Mouse (Mus musculus) erythroblast, adult 5-6 weeks (primary cell): Measurements from ENCODE around the gene Fitm2. TPM values are rescaled to one million over a fixed set of nuclear protein-coding genes. Genes with fewer than 3 reads are reported as not detected.
A peak's percentile ranks its signal among the peaks of the same experiment; 100 is the strongest.
"Not testable (repeated sequence)": the region's sequence is repeated elsewhere in the genome, so short reads cannot be mapped to it uniquely, and the experiment has no call there.

Source experiments
- ATAC-seq: replicated peaks from 2 replicates; pipeline ENCODE4 v1.8.0; 2016; ENCODE audit warnings: moderate number of reproducible peaks, mild to moderate bottlenecking, moderate TSS enrichment, inconsistent platforms; ENCODE audit not compliant: poor library complexity, low FRiP score, severe bottlenecking
- total RNA-seq, 2 experiments: library from RNA; stranded (forward) in 1 of 2; stranded (reverse) in 1 of 2; fragments of 150-400 nt in 1 of 2; fragments of 200-764, 138-1000 nt in 1 of 2; gene quantifications; 2 replicates each; pipeline versions ENCODE4 v1.2.3 to v1.2.4; 2015 to 2017; ENCODE audit warnings: low replicate concordance in 2 of 2

Gene Fitm2
- total RNA-seq, 2 experiments from 2014 or later: 0.77 TPM; not detected in 1

GRCm38 (mm10) chr2:163464562-163464961 lies 7.9 kb downstream of the Fitm2 start:
- no peak for ATAC-seq

- no peak for ATAC-seq
Measured at GRCm38 (mm10) chr2:163463998-163464397, 8.4 kb downstream of the Fitm2 start.

GRCm38 (mm10) chr2:163463251-163463769 lies 9.1 kb downstream of the Fitm2 start:
- ATAC-seq: no peak

DNA sequence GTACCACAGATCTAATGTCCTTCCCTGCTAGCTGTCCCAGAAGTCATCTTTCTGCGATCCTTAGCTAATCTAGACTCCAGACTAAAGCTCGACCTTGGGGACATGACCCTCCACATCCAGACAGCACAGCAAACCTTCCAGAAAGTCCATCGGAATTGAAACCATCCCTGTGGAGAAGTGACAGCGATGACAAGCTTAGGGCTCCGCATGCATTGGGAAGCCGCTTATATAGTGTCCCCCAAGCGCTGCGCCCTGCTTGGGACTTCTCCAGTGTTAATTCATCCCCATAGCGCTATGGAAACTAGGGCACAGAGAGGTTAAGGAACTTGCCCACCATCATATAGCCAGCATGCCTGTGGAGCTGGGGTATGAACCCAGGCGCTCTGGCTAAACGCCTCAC lies 9.6 kb downstream of the Fitm2 start:
- ATAC-seq: no peak

DNA sequence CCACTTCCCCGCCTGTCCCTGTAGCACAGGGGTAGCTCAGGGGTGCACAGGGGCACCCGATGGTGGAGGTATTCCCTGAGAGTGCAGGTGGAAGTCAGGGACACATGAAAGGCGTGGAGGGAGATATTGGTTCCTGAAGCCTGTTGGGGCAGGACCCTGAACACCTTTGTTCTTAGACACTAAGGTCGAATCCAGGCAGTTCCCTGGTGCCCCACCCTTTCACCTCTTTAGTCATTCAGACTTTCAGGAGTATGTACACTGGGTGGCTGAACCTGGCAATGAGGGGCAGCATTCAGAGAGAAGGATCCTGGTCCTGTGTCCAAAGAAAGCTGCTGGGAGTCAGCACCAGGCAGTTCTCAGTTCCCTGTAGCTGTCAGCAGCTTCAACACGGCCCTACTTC lies 10.0 kb downstream of the Fitm2 start:
- no peak for ATAC-seq

GRCm38 (mm10) chr2:163461307-163461706 lies 11.1 kb downstream of the Fitm2 start:
- ATAC-seq: not testable (repeated sequence)

GRCm38 (mm10) chr2:163460622-163461021 lies 11.8 kb downstream of the Fitm2 start:
- no peak for ATAC-seq

DNA sequence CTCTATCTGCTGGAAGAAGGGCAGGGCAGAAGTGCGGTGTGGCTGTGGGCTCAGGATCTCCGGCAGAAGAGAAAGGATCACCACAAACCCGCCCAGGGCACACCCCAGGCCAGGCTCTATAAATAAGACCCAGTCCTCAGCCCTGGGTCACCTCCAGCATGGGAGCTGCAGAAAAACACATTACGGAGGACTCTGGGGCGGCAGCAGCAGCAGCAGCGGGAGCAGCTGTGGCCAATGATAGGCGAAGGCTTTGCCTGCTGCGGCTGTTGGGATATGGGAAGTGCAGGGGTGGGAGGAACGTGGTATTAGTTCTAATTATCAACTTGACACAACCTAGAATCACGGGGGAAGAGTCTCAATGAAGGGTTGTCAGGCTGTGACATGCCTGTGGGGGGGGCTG lies 13.0 kb downstream of the Fitm2 start:
- no peak for ATAC-seq

- no peak for ATAC-seq
Measured at GRCm38 (mm10) chr2:163458539-163459265, 13.7 kb downstream of the Fitm2 start.

DNA sequence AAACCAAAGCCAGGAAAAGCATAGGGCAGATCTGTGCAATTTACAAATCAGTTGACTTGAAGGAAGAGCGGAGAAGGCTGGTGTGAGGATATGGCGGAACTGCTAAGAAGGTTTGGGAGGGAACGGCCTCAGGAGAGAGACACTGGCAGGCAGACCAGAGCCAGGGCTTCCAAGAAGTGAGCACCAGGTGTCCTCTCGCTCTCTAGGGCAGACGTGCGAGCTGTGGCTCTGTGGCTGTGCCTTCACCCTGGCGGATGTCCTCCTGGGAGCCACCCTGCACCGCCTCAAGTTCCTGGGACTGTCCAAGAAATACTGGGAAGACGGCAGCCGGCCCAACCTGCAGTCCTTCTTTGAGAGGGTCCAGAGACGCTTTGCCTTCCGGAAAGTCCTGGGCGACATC lies 19.1 kb downstream of the Fitm2 start:
- no peak for ATAC-seq

DNA sequence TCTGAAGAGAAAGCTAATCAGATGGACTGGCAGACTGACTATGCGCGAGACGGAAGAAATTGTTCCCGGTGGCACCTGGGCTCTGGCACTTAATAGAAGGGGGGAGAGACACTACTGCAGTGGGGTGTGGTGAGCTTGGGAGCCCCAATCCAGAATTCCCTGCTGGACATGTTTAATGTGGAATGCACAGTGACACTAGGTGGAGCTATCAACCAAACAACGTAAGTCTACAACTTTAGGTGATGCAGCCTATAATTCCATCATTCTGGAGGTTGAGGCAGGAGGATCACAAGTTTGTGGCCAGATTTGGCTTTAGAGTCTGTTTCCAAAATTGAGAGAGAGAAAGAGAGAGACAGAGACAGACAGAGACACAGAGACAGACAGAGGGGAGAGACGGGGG lies 19.7 kb downstream of the Fitm2 start:
- ATAC-seq: no peak

DNA sequence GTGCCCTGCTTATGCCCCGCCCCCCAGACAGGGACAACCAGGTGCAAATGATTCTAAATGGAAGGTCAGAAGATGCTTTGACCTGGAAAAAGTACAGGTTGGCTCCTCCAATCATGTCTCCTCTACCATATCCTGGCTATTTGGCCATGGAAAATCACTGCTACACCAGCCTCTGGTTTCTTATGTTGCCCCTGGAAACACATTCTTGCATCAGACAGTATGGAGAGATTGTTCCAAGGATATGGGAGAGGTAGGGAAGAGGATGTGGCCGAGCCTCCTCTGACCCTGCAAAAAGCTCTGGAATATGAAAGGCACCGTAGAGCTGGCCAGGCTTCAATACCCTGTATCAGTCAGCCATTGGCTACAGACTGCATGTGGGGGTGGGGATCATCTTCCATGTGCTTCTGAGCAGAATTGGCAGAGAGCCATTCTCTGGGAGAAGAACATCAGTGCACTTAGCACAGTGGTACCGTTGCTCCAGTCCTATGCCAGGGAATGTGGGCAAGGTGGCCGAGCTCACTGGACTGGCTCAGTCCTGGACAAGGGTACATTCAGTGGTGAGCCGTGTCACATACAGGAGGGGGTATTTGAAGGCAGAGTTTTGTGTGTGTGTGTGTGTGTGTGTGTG lies 21.6 kb downstream of the Fitm2 start:
- ATAC-seq: no peak

- ATAC-seq: no peak
Measured at GRCm38 (mm10) chr2:163449276-163449675, 23.2 kb downstream of the Fitm2 start.

DNA sequence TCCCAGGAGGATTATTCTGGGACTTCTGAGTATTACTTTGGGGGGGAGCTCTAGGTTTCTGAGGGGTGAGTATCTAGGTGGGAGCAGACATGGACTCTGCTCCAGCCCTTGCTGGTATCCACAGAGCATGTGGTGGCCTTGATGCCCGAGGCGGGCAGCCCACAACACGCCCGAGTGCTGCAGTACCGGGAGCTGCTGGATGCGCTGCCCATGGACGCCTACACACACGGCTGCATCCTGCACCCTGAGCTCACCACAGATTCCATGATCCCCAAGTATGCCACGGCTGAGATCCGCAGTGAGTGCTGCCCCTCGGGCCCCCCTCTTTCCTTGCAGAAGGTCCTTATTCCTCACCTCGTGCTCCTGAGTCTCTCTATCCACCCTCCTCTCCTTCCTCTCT lies 25.1 kb downstream of the Fitm2 start:
- ATAC-seq: no peak

DNA sequence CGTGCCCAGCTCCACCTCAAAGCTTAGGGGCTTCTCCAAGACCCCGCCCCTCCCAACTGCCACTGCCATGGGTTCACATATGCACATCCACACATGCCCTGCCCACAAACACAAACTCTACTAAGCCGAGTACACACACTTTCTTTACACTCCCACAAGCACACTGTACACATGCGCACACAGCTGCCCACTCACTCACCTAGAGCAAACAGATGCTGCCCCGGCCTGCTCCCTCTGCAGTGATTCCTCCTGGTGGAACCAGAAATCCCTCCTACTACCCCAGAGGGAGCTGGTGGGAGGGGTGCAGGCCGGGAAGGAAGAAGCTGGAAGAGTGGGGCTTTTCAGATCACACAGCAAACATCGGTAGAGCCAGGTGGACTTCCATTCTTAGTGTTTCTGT lies 28.4 kb downstream of the Fitm2 start:
- no peak for ATAC-seq

DNA sequence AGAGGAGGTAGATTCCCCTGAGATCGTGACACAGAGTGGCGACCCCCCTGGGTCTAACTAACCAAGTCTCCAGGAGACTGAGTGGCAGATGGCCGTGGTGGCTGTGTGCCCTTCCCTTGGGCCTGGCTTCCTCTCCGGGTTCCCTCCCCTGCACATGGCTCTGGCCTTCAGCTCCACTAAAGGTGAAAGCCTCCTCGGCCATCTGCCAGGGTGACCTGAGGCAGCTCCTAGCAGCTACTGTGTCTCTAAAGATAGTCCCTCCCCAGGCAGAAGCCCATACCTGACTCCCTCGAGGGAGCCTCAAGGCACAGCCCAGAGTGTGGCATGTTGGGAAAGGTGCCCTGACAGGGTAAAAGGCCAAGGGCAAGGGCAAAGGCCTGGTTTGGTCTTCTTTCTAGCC lies 28.9 kb downstream of the Fitm2 start:
- ATAC-seq: no peak

GRCm38 (mm10) chr2:163439488-163439887 lies 32.9 kb downstream of the Fitm2 start:
- ATAC-seq: no peak

DNA sequence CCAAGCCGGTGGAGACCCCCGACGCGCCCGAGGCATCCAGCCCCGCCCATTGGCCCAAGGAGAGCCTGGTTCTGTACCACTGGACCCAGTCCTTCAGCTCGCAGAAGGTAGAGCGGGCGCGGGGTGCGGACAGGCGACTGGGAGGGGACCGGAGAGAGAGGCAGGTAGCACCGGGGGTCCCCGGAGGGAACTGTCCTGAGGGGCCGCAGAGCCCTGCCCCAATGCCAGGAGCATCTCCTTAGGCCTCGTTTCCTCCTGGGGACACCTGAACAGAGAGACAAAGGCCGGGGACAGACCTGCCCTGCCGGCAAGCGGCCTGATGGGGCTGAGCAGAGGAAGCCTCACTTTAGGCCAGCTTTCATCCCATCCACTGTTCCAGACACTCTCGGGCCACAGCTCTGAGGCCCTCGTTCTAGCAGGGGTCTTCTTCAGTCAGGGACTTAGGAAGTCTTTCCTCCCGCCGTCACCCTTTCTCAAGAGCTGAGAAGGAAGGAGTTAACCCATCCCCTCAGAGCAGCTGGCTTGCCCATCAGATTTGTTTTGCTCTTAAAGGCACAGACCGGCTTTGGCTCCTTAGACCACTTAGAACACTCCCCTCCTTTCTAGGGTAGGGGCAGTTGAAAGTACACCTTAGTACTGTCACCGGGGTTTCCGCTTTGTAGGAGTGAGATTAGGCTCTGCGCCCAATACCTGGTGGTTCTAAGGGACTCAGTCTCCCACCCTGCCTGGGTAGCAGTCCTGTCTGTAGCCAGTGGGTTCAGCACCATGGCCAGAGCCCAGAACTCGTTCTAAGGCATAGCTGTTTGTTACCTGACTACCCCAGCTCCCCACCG lies 33.6 kb downstream of the Fitm2 start:
- 0 out of 2 replicates have a peak, but pooled peaks have one; percentile 37 for ATAC-seq

DNA sequence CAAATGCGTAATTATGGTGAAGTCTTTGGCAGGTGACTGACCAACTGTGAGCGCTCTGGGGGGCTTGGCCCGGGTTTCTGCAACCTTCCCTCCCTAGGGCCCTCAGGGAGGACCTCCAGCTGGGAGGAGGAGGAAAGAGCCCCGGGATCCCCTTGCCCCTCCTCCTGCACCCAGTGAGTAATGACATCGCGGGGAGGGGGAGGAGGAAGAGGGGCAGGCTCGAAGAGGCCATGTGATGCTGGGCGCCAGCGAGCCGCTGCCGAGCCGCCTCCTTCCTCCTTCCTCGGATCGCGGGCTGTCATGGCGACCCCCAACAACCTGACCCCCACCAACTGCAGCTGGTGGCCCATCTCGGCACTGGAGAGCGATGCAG lies 34.2 kb downstream of the Fitm2 start, which contains the start of gene Gdap1l1:
Gene Gdap1l1, plus strand, starts transcription at position 231 of the 373 bp plus-strand sequence.
- no peak for ATAC-seq

DNA sequence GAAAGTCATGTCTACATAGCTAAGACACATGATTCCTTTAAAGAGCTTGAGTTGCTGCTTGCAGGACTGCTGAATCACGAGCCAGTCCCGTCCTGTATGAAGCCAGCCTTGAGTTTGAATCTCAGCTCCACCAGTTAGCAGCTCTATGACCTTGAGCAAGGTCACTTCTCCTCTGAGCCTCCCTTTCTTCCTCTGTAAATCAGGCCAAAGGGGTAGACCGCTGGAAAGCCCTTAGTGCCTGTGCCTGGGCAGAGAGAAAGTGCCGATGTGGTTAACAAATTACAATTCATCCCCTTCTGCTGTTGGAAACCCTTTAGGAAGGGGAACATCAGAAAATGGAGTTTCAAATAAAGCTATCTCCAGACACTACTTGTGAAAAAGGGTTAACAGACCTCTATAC lies 34.6 kb downstream of the Fitm2 start:
- ATAC-seq: no peak
